Mouse (Mus musculus) thymus, postnatal 14 days (tissue): ENCODE results near the gene Asz1.

ENCODE experiments used
- DNase-seq: peaks from one replicate; pipeline ENCODE4 v3.0.0; 2021

The Asz1 gene

GRCm38 (mm10) chr6:18108934-18109333 lies at the start of gene Asz1:
Gene Asz1 (minus strand): TSS chr6:18109061.
- DNase-seq, result no peak

- no peak for DNase-seq
Measured at GRCm38 (mm10) chr6:18153031-18153430, 44.2 kb upstream of the Asz1 start.

GRCm38 (mm10) chr6:18135246-18135645 lies 26.4 kb upstream of the Asz1 start:
- DNase-seq, result no peak

- DNase-seq, result no peak
Measured at GRCm38 (mm10) chr6:18128059-18128458, 19.2 kb upstream of the Asz1 start.

- no peak for DNase-seq
Measured at GRCm38 (mm10) chr6:18127206-18127983, 18.5 kb upstream of the Asz1 start.

GRCm38 (mm10) chr6:18096861-18097260 lies 12.0 kb downstream of the Asz1 start:
- DNase-seq, result no peak

- DNase-seq, result no peak
Measured at GRCm38 (mm10) chr6:18089098-18089497, 19.8 kb downstream of the Asz1 start.

GRCm38 (mm10) chr6:18087160-18087804 lies 21.6 kb downstream of the Asz1 start:
- no peak for DNase-seq

GRCm38 (mm10) chr6:18078615-18079014 lies 30.2 kb downstream of the Asz1 start:
- no peak for DNase-seq

- DNase-seq, result no peak
Measured at GRCm38 (mm10) chr6:18076986-18077385, 31.9 kb downstream of the Asz1 start.

- DNase-seq, result no peak
Measured at GRCm38 (mm10) chr6:18076577-18076976, 32.3 kb downstream of the Asz1 start.

GRCm38 (mm10) chr6:18057899-18058298 lies 51.0 kb downstream of the Asz1 start:
- DNase-seq, result no peak

GRCm38 (mm10) chr6:18051702-18052101 lies 57.2 kb downstream of the Asz1 start:
- DNase-seq, result no peak

GRCm38 (mm10) chr6:18044299-18044698 lies 64.6 kb downstream of the Asz1 start:
- no peak for DNase-seq

GRCm38 (mm10) chr6:18043172-18043571 lies 65.7 kb downstream of the Asz1 start:
- no peak for DNase-seq

GRCm38 (mm10) chr6:18032271-18032670 lies 76.6 kb downstream of the Asz1 start:
- DNase-seq, result no peak

GRCm38 (mm10) chr6:18031509-18032010 lies 77.3 kb downstream of the Asz1 start:
- DNase-seq, result no peak

GRCm38 (mm10) chr6:18030868-18031508 lies 77.9 kb downstream of the Asz1 start:
- no peak for DNase-seq

- DNase-seq, result no peak
Measured at GRCm38 (mm10) chr6:18029746-18030656, 78.9 kb downstream of the Asz1 start, which contains the start of gene Wnt2. Gene Wnt2 (minus strand): TSS chr6:18030585.

GRCm38 (mm10) chr6:18024133-18024794 lies 84.6 kb downstream of the Asz1 start:
- no peak for DNase-seq

- no peak for DNase-seq
Measured at GRCm38 (mm10) chr6:18013346-18013745, 95.5 kb downstream of the Asz1 start.

- DNase-seq, result no peak
Measured at GRCm38 (mm10) chr6:18007356-18007755, 101.5 kb downstream of the Asz1 start.
